Comparison of ENCODE assay signal across 9 mouse cellular contexts in genomic region chr2:152753944-152754711, GRCm38 (mm10). TPM values are rescaled to one million over a fixed set of nuclear protein-coding genes. Genes with fewer than 3 reads are reported as not detected.
A peak's percentile ranks its signal among the peaks of the same experiment; 100 is the strongest.
DNase-seq lines count a peak whose midpoint lies in the region; ATAC-seq lines count a peak whose summit lies in the region.
"Had no signal": no experiment of that assay in that cellular context is flagged by ENCODE, and none has a peak within 500 bp of the region (broad histone marks: within the 10 kb centered on the region; RNA-seq: fewer than 3 reads in every experiment).

TSS of gene Cox4i2 (plus strand) at chr2:152754173.

- H3K27ac ChIP-seq in kidney, embryonic 16.5 days (ENCODE audit: low read length): no peak within 1 kb of the TSS
- no peak within 1 kb of the TSS for H3K27ac ChIP-seq in heart, embryonic 15.5 days
- no peak within 1 kb of the TSS for H3K27ac ChIP-seq in limb, embryonic 15.5 days
- H3K27ac ChIP-seq in midbrain, embryonic 14.5 days (replicated peaks; ENCODE audit: low read depth, low read length): no peak within 1 kb of the TSS

- peak within 1 kb of the TSS; percentile 59 for H3K9ac ChIP-seq in kidney, embryonic 16.5 days (replicated peaks; ENCODE audit: low read length)
- peak within 1 kb of the TSS; percentile 51 for H3K9ac ChIP-seq in heart, embryonic 15.5 days
- peak within 1 kb of the TSS; percentile 21 for H3K9ac ChIP-seq in limb, embryonic 15.5 days
- H3K9ac ChIP-seq in midbrain, embryonic 14.5 days (replicated peaks; ENCODE audit: low read length): no peak within 1 kb of the TSS

- 4% methylated on average over 30 of the region's 30 CpGs for WGBS in kidney, embryonic 16.5 days
- WGBS in heart, embryonic 15.5 days: 5% methylated on average over 30 of the region's 30 CpGs
- WGBS in limb, embryonic 15.5 days: 3% methylated on average over 30 of the region's 30 CpGs
- WGBS in midbrain, embryonic 14.5 days: 3% methylated on average over 30 of the region's 30 CpGs

- peak within 1 kb of the TSS; percentile 39 for H3K4me3 ChIP-seq in kidney, embryonic 16.5 days (ENCODE audit: low read length)
- peak within 1 kb of the TSS; percentile 44 for H3K4me3 ChIP-seq in heart, embryonic 15.5 days
- H3K4me3 ChIP-seq in limb, embryonic 15.5 days: peak within 1 kb of the TSS; percentile 34
- H3K4me3 ChIP-seq in midbrain, embryonic 14.5 days (replicated peaks; ENCODE audit: low read depth, low read length): peak within 1 kb of the TSS; percentile 9; the same call in 1 of the 2 replicates

- H3K9me3 ChIP-seq in kidney, embryonic 16.5 days (ENCODE audit: low read length): no peaks in the 10 kb centered on the region
- H3K9me3 ChIP-seq in heart, embryonic 15.5 days (replicated peaks): no peaks in the 10 kb centered on the region
- no peaks in the 10 kb centered on the region for H3K9me3 ChIP-seq in limb, embryonic 15.5 days
- H3K9me3 ChIP-seq in midbrain, embryonic 14.5 days (ENCODE audit: control insufficient read depth, low read length): no peaks in the 10 kb centered on the region
- H3K9me3 ChIP-seq: G1E had no signal

- H3K4me1 ChIP-seq in kidney, embryonic 16.5 days (ENCODE audit: insufficient read depth, low read length): peaks cover 25% of the 10 kb centered on the region
- H3K4me1 ChIP-seq in heart, embryonic 15.5 days (replicated peaks): peaks cover 20% of the 10 kb centered on the region
- peaks cover 28% of the 10 kb centered on the region for H3K4me1 ChIP-seq in limb, embryonic 15.5 days
- peaks cover 9% of the 10 kb centered on the region for H3K4me1 ChIP-seq in midbrain, embryonic 14.5 days (ENCODE audit: control insufficient read depth, insufficient read depth, low read length)

- DNase-seq in kidney, adult 18-20 months: no peak
- DNase-seq in midbrain, embryonic 14.5 days: no peak
- no peak for DNase-seq in spleen, postnatal 4 days (ENCODE audit: low spot score in 2 of 2)
- DNase-seq in frontal cortex, postnatal 36 days (ENCODE audit: low spot score in 2 of 2): no peak

- H3K36me3 ChIP-seq in kidney, embryonic 16.5 days (ENCODE audit: insufficient read depth, low read length): no peaks in the 10 kb centered on the region
- H3K36me3 ChIP-seq in heart, embryonic 15.5 days: no peaks in the 10 kb centered on the region
- H3K36me3 ChIP-seq in limb, embryonic 15.5 days: no peaks in the 10 kb centered on the region
- H3K36me3 ChIP-seq in midbrain, embryonic 14.5 days (ENCODE audit: control insufficient read depth, insufficient read depth, low read length): no peaks in the 10 kb centered on the region
- H3K36me3 ChIP-seq: G1E had no signal

- no peaks in the 10 kb centered on the region for H3K27me3 ChIP-seq in kidney, embryonic 16.5 days (ENCODE audit: insufficient read depth, low read length)
- H3K27me3 ChIP-seq in heart, embryonic 15.5 days: no peaks in the 10 kb centered on the region; the same call in 1 of the 2 replicates
- H3K27me3 ChIP-seq in limb, embryonic 15.5 days: no peaks in the 10 kb centered on the region
- no peaks in the 10 kb centered on the region for H3K27me3 ChIP-seq in midbrain, embryonic 14.5 days (ENCODE audit: control insufficient read depth, insufficient read depth, low read length)

- peak; percentile 37; the same call in 1 of the 2 replicates for ATAC-seq in kidney, embryonic 16.5 days (ENCODE audit: low FRiP score, low TSS enrichment)
- peak; percentile 47; the same call in 1 of the 2 replicates for ATAC-seq in heart, embryonic 15.5 days (replicated peaks; ENCODE audit: insufficient number of reproducible peaks, insufficient read depth, low FRiP score, low read depth)
- no peak for ATAC-seq in limb, embryonic 15.5 days (ENCODE audit: insufficient number of reproducible peaks, low FRiP score, low TSS enrichment, low read depth)
- ATAC-seq in midbrain, embryonic 14.5 days (ENCODE audit: low FRiP score, low TSS enrichment): no peak
- ATAC-seq in inflammation-experienced regulatory T-cells, adult 6 months: no peak

- H3K4me2 ChIP-seq in kidney, embryonic 16.5 days (replicated peaks; ENCODE audit: low read depth, low read length): peak within 1 kb of the TSS; percentile 61
- peak within 1 kb of the TSS; percentile 72 for H3K4me2 ChIP-seq in heart, embryonic 15.5 days
- H3K4me2 ChIP-seq in limb, embryonic 15.5 days: peak within 1 kb of the TSS; percentile 56
- peak within 1 kb of the TSS; percentile 49 for H3K4me2 ChIP-seq in midbrain, embryonic 14.5 days (ENCODE audit: low read length)

RNA-seq across cellular contexts. Expression of gene Cox4i2, which starts in this region (rescaled TPM):
- polyA plus RNA-seq in kidney, embryonic 16.5 days (2015; fragmentation: Nextera tagmentation; extraction: Ambion mirVana): 19.6 and 22.1 TPM in 2 replicates
- polyA plus RNA-seq in heart, embryonic 15.5 days (2015; fragmentation: Nextera tagmentation; extraction: Ambion mirVana): 20.8 and 24.2 TPM in 2 replicates
- polyA plus RNA-seq in limb, embryonic 15.5 days (2015; fragmentation: Nextera tagmentation; extraction: Ambion mirVana): 33.9 and 36.2 TPM in 2 replicates
- polyA plus RNA-seq in midbrain, embryonic 14.5 days (2014; fragmentation: Nextera tagmentation; extraction: Ambion mirVana): 5.4 and 5.6 TPM in 2 replicates
- not detected for polyA plus RNA-seq in inflammation-experienced regulatory T-cells, adult 6 months (2017; shearing (Covaris generic))
- polyA plus RNA-seq: G1E had no signal

Comparison
In these comparisons a context has a peak if more than half of its experiments do, and no peak if none do; other contexts are left out.
1. ATAC-seq: peak in kidney, embryonic 16.5 days (single experiment) and heart, embryonic 15.5 days (single experiment); none in limb, embryonic 15.5 days (single experiment), midbrain, embryonic 14.5 days (single experiment) and inflammation-experienced regulatory T-cells, adult 6 months (single experiment).
2. Peak in every context shown above with its lines, with median percentiles within 50 percentile points of each other: H3K4me2 ChIP-seq and H3K4me3 ChIP-seq.